Mouse (Mus musculus): ENCODE measurements around the gene Dync1i1.

DNA sequence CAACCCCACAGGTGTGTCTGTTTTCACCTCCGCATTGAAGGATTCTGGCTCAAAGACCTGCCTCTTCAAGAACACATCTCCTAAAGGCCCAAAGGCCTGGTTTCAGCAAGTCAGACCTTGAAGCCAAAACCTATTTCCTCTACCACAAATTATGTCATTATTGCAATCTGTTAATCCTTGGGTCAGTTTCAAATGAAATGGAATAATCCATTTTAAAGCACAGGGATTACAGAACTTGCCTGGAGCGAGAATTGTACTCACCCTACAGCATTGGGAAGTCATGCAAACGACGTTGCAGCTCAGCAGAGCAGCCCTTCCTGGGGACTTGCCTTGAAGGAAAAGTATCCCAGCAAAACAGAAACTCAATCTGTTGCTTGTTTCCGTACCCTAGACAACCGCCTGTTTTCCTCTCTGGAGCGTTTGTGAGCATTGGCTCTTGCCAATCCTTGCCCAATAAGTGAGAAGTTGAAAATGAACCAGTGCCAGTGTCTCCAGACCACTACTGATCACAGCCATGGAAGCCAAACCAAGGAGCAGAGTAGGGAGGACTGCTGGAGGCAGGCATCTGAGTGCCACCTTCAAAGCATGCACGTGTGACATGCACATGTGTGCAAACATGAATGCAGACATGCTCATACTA lies 241.5 kb downstream of the Dync1i1 start:
- no peak for TF ChIP-seq CTCF (IDR thresholded peaks at IDR 0.05; ENCODE audit: low read depth)
- TF ChIP-seq EP300 (IDR thresholded peaks at IDR 0.05; ENCODE audit: low read depth), result no peak

Data from heart, postnatal 0 days (tissue).